Comparison of ENCODE assay signal across 8 mouse cellular contexts in the genomic region with DNA sequence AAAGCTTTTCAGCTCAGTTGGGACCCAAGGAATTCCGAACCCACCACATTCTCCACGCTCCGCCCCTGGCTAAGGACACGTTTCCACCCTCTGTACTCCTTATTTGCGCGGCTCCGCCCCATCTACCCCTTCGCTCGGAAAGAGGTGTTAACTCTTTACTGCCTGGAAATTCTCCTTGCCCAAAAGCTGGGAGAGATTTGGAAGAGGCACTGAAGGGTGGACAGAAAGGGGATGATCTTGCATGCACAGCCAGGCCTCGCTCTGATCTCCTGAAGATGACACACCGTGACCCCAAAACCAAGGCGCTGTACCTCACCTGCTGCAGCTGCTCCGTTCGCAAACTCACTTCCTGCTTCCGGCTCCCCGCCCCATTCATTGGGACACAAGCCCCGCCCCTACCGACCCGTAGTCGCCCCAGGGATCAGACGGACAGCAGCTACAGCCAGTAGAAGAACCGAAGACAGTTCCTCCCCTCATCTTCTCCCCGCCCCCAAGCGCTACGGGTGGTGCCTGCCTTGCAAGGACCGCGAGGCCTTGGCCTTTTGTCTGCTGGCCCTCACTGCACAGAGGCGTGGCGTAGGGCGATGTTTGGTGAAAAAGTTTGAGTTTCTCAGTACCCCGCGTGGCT. TPM values are rescaled to one million over a fixed set of nuclear protein-coding genes. Genes with fewer than 3 reads are reported as not detected.
DNase-seq lines count a peak whose midpoint lies in the region; ATAC-seq and TF ChIP-seq lines count a peak whose summit lies in the region.

A gene (minus strand): TSS at position 384 of the 628 bp plus-strand sequence.

- under 1% methylated on average over 32 of the region's 32 CpGs for WGBS in kidney, embryonic 14.5 days
- WGBS in limb, embryonic 15.5 days: under 1% methylated on average over 32 of the region's 32 CpGs

- TF ChIP-seq CTCF in bone marrow macrophage, adult 2 months (IDR thresholded peaks at IDR 0.05; ENCODE audit: low read depth, low read length): no peak
- TF ChIP-seq CTCF in embryonic fibroblast, embryonic 13.5 days (IDR thresholded peaks at IDR 0.05; ENCODE audit: borderline replicate concordance, insufficient read depth, low read length): no peak

- peak within 1 kb of the TSS; percentile 65 for H3K9ac ChIP-seq in kidney, embryonic 14.5 days (ENCODE audit: low read depth, low read length)
- H3K9ac ChIP-seq in limb, embryonic 15.5 days: peak within 1 kb of the TSS; percentile 48; the same call in 1 of the 2 replicates

- peaks cover 30% of the 10 kb centered on the region for H3K4me1 ChIP-seq in bone marrow macrophage, adult 2 months (ENCODE audit: control insufficient read depth, insufficient read depth, low read length)
- H3K4me1 ChIP-seq in embryonic fibroblast, embryonic 13.5 days (ENCODE audit: control insufficient read depth, insufficient read depth, low read length): 0 out of 2 replicates have a peak, but pooled peaks cover 3% of the 10 kb centered on the region
- peaks cover 12% of the 10 kb centered on the region; the same call in 1 of the 2 replicates for H3K4me1 ChIP-seq in kidney, embryonic 14.5 days (ENCODE audit: control insufficient read depth, insufficient read depth, low read length)
- H3K4me1 ChIP-seq in limb, embryonic 15.5 days: peaks cover 23% of the 10 kb centered on the region

- no peaks in the 10 kb centered on the region for H3K27me3 ChIP-seq in kidney, embryonic 14.5 days (ENCODE audit: control insufficient read depth, insufficient read depth, low read length)
- H3K27me3 ChIP-seq in limb, embryonic 15.5 days: no peaks in the 10 kb centered on the region

- H3K36me3 ChIP-seq in kidney, embryonic 14.5 days (ENCODE audit: control insufficient read depth, insufficient read depth, low read length): peaks cover 19% of the 10 kb centered on the region
- H3K36me3 ChIP-seq in limb, embryonic 15.5 days: peaks cover 34% of the 10 kb centered on the region

- peak within 1 kb of the TSS; percentile 80 for H3K4me3 ChIP-seq in bone marrow macrophage, adult 2 months (ENCODE audit: insufficient read depth, low read length)
- peak within 1 kb of the TSS; percentile 61 for H3K4me3 ChIP-seq in embryonic fibroblast, embryonic 13.5 days (ENCODE audit: insufficient read depth, low read length)
- H3K4me3 ChIP-seq in kidney, embryonic 14.5 days (ENCODE audit: low read length): peak within 1 kb of the TSS; percentile 71
- peak within 1 kb of the TSS; percentile 72 for H3K4me3 ChIP-seq in limb, embryonic 15.5 days

- peak within 1 kb of the TSS; percentile 41 for H3K27ac ChIP-seq in bone marrow macrophage, adult 2 months (ENCODE audit: insufficient read depth, low read depth, low read length)
- peak within 1 kb of the TSS; percentile 29 for H3K27ac ChIP-seq in embryonic fibroblast, embryonic 13.5 days (ENCODE audit: insufficient read depth, low read length)
- peak within 1 kb of the TSS; percentile 74; the same call in 1 of the 2 replicates for H3K27ac ChIP-seq in kidney, embryonic 14.5 days (ENCODE audit: low read depth, low read length)
- peak within 1 kb of the TSS; percentile 87 for H3K27ac ChIP-seq in limb, embryonic 15.5 days

- peak; percentile 98 for DNase-seq in A20 (ENCODE audit: low read depth, low spot score)
- peak; percentile 97 to 98 for DNase-seq in heart, adult 9 months (ENCODE audit: low spot score in 2 of 2)
- DNase-seq in monocyte, adult 2 months (ENCODE audit: low read depth in 1 of 2, low spot score in 2 of 2): peak; percentile 89 to 93
- DNase-seq in spleen, postnatal 36 days (ENCODE audit: low spot score in 2 of 2): peak; percentile 98

- ATAC-seq in kidney, embryonic 14.5 days (ENCODE audit: low FRiP score, low TSS enrichment): peak; percentile 98
- ATAC-seq in limb, embryonic 15.5 days (ENCODE audit: insufficient number of reproducible peaks, low FRiP score, low TSS enrichment, low read depth): peak; percentile 99

- peak within 1 kb of the TSS; percentile 49 for H3K4me2 ChIP-seq in kidney, embryonic 14.5 days (replicated peaks; ENCODE audit: low read depth, low read length)
- peak within 1 kb of the TSS; percentile 55 for H3K4me2 ChIP-seq in limb, embryonic 15.5 days

- no peaks in the 10 kb centered on the region for H3K9me3 ChIP-seq in kidney, embryonic 14.5 days (ENCODE audit: control insufficient read depth, low read length)
- no peaks in the 10 kb centered on the region for H3K9me3 ChIP-seq in limb, embryonic 15.5 days

- peak; percentile 64 for TF ChIP-seq POLR2A in bone marrow macrophage, adult 2 months (IDR thresholded peaks at IDR 0.05; ENCODE audit: borderline replicate concordance, low read depth, low read length)
- TF ChIP-seq POLR2A in embryonic fibroblast, embryonic 13.5 days (IDR thresholded peaks at IDR 0.05; ENCODE audit: low read depth, low read length): peak; percentile 96

RNA-seq across cellular contexts. Expression of the gene that starts here (rescaled TPM):
- 39.7 and 62.7 TPM in 2 replicates for polyA plus RNA-seq in bone marrow macrophage, adult 2 months (2012; ENCODE audit: insufficient read depth, insufficient read length, missing spikeins)
- 74.9 and 81.0 TPM in 2 replicates for polyA plus RNA-seq in embryonic fibroblast, embryonic 13.5 days (2011; ENCODE audit: insufficient read length, low read depth, missing spikeins)
- polyA plus RNA-seq in kidney, embryonic 14.5 days (2014; fragmentation: Nextera tagmentation; extraction: Ambion mirVana): 70.1 and 87.4 TPM in 2 replicates
- polyA plus RNA-seq in limb, embryonic 15.5 days (2015; fragmentation: Nextera tagmentation; extraction: Ambion mirVana): 127 and 135 TPM in 2 replicates

Comparison
In these comparisons a context has a peak if more than half of its experiments do, and no peak if none do; other contexts are left out.
1. Peak in every context shown above with its lines: DNase-seq, ATAC-seq, H3K4me3 ChIP-seq and H3K27ac ChIP-seq.
2. H3K27ac ChIP-seq: peak in every context shown above with its lines; median percentile 87 in limb, embryonic 15.5 days; 74 in kidney, embryonic 14.5 days; 41 in bone marrow macrophage, adult 2 months; 29 in embryonic fibroblast, embryonic 13.5 days.